Mouse (Mus musculus): ENCODE results near the gene Txndc17.

Txndc17 gene

DNA sequence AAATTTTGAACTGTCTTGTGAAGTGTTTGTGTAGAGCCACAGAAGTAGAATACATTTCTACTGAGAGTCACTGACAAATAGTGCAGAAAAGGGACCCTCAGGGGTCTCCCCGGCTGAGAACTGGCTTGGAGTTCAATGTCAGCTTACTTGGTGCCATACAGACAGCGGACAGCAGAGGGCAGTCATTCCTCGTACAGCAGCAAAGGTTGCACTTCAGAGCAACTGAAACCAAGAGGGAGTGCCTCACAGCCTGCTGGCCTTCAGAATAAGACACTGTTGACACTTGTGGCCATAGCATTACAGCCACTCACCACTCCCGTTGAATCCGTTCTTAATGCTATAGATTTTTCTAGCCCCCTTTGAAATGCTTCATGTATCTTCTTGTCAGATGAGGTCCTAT, 17.5 kb downstream of the Txndc17 start:
- DNase-seq, result peak; percentile 82

DNA sequence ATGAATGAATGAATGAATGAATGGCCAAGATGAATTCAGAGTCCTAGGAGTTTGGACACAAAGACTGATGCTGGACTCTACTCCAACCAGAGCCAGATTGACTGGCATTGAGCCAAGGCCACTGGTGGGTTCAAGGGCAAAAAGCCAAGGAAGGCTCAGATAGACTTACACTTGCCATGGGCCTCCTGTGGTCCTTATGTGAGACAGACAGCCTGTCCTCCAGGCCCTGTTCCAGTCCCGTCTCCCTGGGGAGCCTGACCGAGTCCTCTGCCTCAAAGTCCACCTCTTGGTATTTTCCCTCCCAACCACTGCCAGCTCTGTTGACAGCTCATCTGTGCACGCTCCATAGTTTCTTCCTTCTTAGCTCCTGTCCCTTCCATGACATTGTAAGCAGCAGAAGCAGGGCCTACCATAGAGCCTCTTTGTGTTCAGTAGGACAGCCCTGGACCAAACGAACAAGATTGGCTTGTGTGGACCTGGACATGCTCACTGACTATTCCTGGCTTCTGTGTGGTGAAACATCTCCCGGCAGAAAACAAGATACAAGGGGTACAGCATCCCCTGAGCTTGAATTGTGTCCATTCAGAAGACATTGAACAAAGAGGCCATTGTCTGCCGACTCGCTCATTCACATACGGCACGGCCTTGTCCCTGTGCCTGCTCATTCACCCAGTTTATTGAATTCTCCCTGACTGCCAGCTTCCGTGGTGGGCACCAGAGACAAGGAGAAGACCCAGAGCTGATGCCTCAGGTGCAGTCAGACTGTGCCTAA, 18.9 kb downstream of the Txndc17 start:
- DNase-seq, result no peak

DNA sequence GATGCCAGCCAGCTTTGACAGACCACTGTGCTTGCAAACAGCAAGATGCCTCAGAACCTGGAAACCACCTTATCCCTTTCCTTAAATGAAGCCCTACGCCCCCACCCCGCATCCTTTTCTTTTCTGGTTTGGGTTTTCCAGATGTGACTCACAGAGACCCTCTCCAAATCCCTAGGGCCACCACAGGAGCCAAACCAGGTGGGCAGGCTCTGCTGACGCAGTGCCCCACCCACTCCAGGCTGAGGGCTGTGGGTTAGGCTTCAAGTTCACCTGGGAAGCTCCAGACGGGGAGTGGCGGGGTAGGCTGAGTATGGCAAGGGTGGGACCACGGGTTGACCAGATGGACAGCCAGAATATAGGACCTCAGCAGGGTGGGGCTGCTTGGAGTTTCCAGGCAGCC, 19.6 kb downstream of the Txndc17 start:
- no peak for DNase-seq

DNA sequence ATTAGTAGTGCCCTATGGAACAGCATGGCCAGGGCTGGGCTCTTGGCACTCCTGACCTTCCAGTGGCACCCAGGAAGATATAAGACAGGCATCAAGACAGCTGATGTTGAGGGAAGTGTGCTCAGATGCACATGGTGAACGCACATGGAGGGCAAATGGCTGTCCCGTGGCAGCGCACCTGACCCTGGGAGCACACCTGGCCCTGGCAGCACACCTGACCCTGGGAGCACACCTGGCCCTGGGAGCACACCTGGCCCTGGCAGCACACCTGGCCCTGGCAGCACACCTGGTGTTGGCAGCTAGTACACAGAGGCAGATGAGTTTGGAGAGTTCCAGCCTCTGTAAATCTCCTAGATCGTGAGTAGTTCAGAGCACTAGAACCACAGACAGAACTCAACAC, 21.2 kb downstream of the Txndc17 start:
- no peak for DNase-seq

DNA sequence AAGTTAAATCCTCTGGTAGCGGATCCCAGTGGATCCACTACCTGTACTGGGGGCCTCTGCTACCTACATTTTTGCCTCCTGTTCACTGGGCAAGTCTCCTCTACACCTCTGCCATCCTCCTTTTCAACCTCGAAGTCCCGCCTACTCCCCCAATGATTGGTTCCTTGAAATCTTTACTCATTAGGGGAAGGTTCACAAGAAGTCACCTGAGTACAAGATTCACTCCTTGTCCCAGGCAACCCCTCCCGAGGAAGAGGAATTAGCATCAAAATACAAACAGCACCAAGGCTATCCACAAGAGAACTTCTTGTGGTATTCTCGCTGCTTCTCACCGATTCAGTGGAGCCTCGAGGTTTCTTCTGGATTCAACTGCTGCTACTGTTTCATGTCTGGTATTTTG, 24.7 kb downstream of the Txndc17 start:
- DNase-seq, result no peak

DNA sequence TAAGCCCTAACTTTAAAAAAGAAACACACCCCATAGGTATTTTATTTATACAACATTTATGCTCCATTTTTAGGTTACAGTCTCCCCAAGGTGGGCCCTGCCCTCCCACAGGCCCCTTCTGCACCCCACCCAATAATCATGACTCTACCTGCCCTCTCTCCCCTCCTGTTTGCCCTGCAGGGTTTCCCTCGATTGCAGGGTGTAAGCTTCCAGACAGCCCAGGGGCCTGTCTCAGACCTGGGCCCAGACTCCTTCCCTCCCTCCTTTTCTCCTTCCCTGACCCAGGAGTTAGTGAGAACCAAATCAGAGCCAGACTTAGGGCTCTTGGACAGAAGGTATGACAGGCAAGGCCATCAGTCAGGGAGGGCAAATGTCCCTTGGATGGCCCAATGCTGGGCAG, 25.6 kb downstream of the Txndc17 start:
- DNase-seq, result no peak

DNA sequence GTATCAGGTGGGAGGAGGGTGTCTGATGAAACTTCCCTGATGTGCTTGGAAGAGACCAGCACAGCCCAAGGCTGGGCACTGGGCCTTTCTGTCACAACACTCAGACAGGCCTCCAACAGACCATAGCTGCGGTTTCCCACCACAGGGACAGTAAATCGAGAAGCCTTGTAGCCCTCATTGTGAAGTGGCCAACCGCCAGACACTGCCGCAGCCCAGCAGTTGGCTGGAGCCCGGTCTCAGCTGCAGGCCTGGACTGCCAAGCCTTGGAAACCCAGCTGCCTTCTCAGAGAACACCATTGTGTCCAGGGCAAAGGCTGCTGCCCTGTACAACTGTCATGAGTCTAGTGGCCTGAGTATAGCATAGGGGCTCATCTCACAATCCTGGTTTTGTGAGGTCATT, 26.7 kb downstream of the Txndc17 start:
- peak; percentile 31 for DNase-seq

DNA sequence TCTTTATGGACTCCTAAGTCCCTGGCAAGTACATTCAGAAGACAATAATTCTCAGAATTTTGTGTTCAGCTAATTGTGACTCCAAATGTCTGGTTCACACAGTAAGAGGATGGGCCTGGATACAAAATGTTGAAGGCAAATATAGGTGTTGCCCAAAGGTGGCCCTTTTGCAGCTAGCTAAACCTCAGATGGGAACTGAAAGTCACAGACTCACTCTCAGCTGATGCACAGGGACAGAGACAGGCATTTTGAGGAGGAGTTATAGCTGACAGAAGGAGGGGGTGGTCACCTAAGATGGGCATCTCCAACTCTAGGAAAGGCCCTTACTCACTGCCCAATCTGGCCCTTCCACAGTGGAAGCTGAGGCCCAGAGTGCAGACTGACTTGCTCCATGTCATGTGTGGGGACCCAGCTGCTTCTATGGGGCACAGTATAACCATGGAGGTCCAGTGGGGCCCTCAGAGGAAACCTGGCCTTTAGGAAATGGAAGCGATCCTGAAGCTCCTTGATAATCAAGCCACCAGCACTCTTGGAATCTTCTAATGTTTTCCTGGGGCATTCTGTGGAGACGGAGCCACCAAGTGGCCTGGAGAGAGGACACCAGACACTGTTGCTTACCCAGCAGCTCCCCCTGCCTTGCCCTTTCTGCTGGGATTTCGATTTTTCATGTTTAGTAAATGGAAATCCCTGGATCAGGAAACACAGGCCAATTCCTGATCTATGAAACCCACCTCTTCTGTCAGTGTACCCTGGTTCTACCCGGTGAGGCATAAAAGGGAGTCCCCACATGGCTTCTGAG, 32.9 kb downstream of the Txndc17 start:
- no peak for DNase-seq

DNA sequence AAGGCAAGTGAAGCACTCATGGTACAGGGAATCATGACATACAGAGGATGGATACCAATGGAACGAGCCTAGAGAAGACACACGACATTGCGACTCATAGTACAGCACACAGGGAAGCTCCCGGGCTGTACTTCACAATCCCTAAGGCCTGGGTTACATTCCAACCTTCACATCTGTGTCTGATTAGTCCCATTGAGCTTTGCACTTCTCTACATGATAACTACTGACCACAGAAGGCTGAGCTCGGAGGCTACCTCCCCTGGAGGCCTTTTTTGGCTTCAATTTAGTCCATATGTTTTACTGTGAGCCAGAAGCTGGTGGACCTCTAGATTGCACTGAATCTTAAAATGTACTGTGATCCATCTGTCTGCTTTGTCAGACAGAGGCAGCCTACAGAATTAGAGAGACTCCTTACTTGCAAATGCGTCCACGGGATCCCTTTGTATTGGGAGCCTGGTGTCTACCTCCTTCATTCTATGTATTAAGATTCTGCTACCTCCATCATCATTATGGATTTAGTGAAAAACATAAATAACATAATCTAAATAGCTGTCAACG, 37.9 kb downstream of the Txndc17 start:
- DNase-seq, result no peak

DNA sequence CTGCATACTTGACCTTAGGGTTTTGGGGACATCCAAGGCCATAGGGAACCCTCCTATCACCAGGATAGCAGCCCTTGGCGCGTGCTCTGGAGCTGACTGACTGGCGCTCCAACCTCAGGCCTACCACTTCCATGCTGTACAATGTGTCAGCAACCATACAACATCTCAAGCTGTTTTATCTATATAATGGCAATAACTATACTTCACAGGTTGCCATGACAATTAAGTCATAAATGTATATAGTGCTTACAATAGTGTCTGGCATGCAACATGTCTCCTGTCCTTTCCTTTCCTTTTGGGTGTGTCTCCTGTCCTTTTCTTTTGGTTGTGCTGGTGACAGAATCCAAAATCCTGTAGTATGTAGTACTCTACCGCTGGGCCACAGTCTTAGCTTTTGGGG, 48.3 kb downstream of the Txndc17 start:
- no peak for DNase-seq

DNA sequence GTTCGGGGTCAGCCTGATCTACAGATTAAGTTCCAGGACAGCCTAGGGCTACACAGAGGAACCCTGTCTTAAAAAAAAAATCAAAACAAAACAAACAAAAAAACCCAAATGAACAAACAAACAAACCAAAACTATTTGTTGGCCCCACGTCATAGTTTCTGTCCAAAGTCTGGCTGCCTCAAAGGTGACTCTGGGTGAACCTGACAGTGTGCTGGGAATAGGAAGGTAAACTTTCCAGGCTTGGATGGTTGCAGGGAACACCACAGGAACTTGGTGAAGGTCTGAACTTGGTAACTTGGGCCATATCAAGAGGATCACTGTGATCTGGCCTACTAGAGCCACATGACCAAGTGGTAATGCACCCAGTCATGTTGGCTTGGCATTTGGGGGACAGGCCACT, 49.1 kb downstream of the Txndc17 start:
- DNase-seq, result no peak

Measured in right cerebral cortex, postnatal 14 days (tissue).